Mouse (Mus musculus) kidney, embryonic 15.5 days (tissue): Measurements from ENCODE around the gene Paqr9. TPM values are rescaled to one million over a fixed set of nuclear protein-coding genes. Genes with fewer than 3 reads are reported as not detected.

ENCODE experiments used
- ATAC-seq: fragments of 200-750 bp; cut with Nextera tagmentation; replicated peaks from 2 replicates; pipeline ENCODE4 v1.8.0; 2017; ENCODE audit warnings: moderate TSS enrichment; ENCODE audit not compliant: low FRiP score
- H3K27ac ChIP-seq: fragments of 300-500 bp; sonication (generic); 2 replicates; pipeline ENCODE4 v1.5.1; 2015; ENCODE audit warnings: mild to moderate bottlenecking, inconsistent platforms
- H3K27me3 ChIP-seq: fragments of 300-500 bp; sonication (generic); 2 replicates; pipeline ENCODE4 v1.6.1; 2015; ENCODE audit warnings: inconsistent platforms
- H3K36me3 ChIP-seq: fragments of 300-500 bp; sonication (generic); 2 replicates; pipeline ENCODE4 v1.6.1; 2015; ENCODE audit warnings: inconsistent platforms
- H3K4me1 ChIP-seq: fragments of 300-500 bp; sonication (generic); 2 replicates; pipeline ENCODE4 v1.6.1; 2015; ENCODE audit warnings: inconsistent platforms
- H3K4me2 ChIP-seq: fragments of 300-500 bp; sonication (generic); 2 replicates; pipeline ENCODE4 v1.6.1; 2015; ENCODE audit warnings: moderate library complexity, mild to moderate bottlenecking, inconsistent platforms
- H3K4me3 ChIP-seq: fragments of 300-500 bp; sonication (generic); replicated peaks from 2 replicates; pipeline ENCODE4 v1.5.1; 2015; ENCODE audit warnings: mild to moderate bottlenecking, inconsistent platforms
- H3K9ac ChIP-seq: fragments of 300-500 bp; sonication (generic); 2 replicates; pipeline ENCODE4 v1.6.1; 2015; ENCODE audit warnings: mild to moderate bottlenecking, inconsistent platforms
- H3K9me3 ChIP-seq: fragments of 300-500 bp; sonication (generic); replicated peaks from 2 replicates; pipeline ENCODE4 v1.6.1; 2016; ENCODE audit warnings: inconsistent platforms
- WGBS: fragments of 180-500 bp; shearing (Covaris S2); methylation state at CpG from one replicate; pipeline ENCODE4 v1.1.7; 2015; ENCODE audit warnings: mixed read lengths; 5-methylcytosine and 5-hydroxymethylcytosine counted together
- polyA plus RNA-seq: library from polyadenylated mRNA; unstranded; fragments of >200 nt; fragmentation: Nextera tagmentation; extraction: Ambion mirVana; gene quantifications from 2 replicates; pipeline ENCODE4 v1.2.1, GENCODE M21; 2015

Paqr9 gene
- polyA plus RNA-seq, 1 experiment from 2014 or later = 1.1 TPM

DNA sequence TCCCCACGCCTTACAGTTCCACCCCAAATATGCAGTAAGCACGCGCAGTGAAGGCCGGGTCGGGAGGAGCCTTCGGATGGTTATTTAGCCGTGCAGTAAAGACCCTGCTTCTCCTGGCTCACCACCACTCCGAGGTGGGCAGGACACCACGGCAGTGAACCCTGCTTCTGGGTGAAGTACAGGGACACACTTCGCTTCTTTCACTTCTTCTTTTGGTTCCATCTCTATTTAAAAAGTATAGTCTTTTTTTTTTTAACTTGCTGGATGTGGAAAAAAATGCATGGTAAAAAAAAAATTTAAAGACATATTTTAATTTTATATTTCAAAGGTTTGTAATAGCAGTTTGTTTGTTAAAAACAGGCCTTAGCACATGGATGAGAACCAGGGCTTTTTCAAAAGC lies 6.9 kb downstream of the Paqr9 start:
- WGBS = 89% methylated on average over 10 of the region's 10 CpGs
- H3K9ac ChIP-seq = no peak overlapping the region
- no peak for ATAC-seq
- no peaks in the 10 kb centered on the region for H3K36me3 ChIP-seq
- peaks cover 51% of the 10 kb centered on the region for H3K27me3 ChIP-seq
- no peaks in the 10 kb centered on the region for H3K9me3 ChIP-seq
- no peak overlapping the region for H3K4me2 ChIP-seq
- no peak overlapping the region for H3K27ac ChIP-seq
- H3K4me3 ChIP-seq = no peak overlapping the region
- H3K4me1 ChIP-seq = no peaks in the 10 kb centered on the region

DNA sequence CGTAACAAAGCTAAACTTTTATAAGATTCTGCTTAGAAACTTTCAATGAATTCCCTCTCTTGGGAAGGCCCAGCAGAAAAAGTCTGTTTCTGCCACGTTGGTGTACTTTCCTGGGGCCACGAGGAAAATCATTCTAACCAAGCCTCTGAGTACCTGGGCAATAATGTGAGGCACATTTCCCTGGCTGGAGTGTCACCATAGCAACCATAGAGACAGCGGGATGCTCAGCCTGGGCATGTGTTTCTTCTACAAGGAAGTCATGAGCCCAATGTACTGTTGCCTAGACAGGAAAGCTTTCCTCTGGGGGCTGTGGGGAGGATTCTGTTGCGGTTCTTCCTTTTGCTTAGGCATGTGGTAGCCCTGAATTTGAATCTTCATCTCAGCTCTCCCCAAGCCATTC lies 7.5 kb downstream of the Paqr9 start:
- Histone ChIP-seq H3K9ac (no peak overlapping the region), H3K27ac (no peak overlapping the region), H3K9me3 (no peaks in the 10 kb centered on the region), H3K4me2 (no peak overlapping the region), H3K27me3 (peaks cover 46% of the 10 kb centered on the region), H3K4me3 (no peak overlapping the region), H3K4me1 (no peaks in the 10 kb centered on the region), H3K36me3 (no peaks in the 10 kb centered on the region)
- 67% methylated on average over 5 of the region's 5 CpGs for WGBS
- no peak for ATAC-seq

DNA sequence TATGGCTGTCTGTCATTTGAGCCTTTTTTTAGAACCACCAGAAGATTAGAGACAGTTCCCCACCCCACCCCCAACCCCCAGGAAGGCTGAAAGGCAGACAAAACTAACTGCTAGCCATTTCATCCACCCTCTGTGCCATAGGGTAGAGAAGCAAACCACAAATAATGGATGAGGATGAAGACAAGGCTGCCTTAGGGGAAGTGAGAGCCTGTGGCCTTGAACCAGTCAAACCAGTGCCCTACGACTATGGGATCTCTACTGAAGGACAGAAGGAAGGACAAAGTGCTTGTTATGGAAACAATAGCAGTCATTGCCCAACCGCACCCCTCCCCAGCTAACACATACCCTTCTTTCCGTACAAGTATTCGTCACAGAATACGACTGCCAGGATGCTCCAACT lies 9.8 kb downstream of the Paqr9 start:
- no peaks in the 10 kb centered on the region for H3K36me3 ChIP-seq
- no peak overlapping the region for H3K9ac ChIP-seq
- no peaks in the 10 kb centered on the region for H3K9me3 ChIP-seq
- H3K27me3 ChIP-seq = peaks cover 25% of the 10 kb centered on the region
- WGBS = 91% methylated on average over 5 of the region's 5 CpGs
- H3K4me3 ChIP-seq = no peak overlapping the region
- H3K4me2 ChIP-seq = no peak overlapping the region
- no peak for ATAC-seq
- H3K4me1 ChIP-seq = no peaks in the 10 kb centered on the region
- no peak overlapping the region for H3K27ac ChIP-seq

DNA sequence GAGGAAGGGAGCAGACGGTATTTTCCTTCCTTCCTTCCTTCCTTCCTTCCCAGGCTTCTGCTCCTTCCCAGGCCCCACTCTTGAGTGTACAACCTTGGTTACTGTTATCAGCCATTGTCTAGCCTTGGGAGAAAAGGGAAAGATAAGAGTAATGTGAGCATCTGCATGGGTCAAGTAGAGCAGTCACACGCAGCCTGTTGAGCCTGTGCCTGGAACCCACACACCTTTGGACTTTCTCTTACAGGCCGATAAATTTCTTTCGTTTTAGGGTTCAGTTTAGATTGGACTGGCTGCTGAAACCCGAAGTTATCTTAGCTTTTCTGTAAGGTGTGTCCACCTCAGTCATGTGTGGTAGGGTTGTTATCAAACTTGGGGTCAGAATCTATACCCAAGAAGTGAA lies 10.5 kb downstream of the Paqr9 start:
- peaks cover 19% of the 10 kb centered on the region for H3K27me3 ChIP-seq
- no peak for ATAC-seq
- no peak overlapping the region for H3K27ac ChIP-seq
- H3K36me3 ChIP-seq = no peaks in the 10 kb centered on the region
- 89% methylated on average over 5 of the region's 5 CpGs for WGBS
- no peaks in the 10 kb centered on the region for H3K9me3 ChIP-seq
- H3K4me3 ChIP-seq = no peak overlapping the region
- no peaks in the 10 kb centered on the region for H3K4me1 ChIP-seq
- no peak overlapping the region for H3K4me2 ChIP-seq
- H3K9ac ChIP-seq = no peak overlapping the region

DNA sequence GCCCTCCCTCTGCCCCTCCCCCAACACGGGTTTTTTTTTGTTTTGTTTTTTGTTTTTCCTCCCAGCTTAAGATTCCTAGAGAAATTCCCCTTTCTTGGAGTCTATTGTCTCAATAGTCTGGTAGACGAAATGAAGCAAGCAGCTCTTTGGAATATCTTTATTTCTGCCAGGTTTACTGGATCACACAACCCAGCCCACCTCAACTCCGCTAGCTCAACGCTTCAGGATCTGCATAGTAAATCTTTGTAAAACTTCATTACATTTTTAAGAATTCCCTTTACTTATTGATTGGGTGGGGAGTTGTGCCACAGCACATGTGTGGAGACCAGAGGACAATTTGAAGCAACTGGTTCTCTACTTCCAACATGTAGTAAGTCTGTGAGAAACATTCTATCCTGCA lies 11.1 kb downstream of the Paqr9 start:
- Histone ChIP-seq H3K4me1 (no peaks in the 10 kb centered on the region), H3K27ac (no peak overlapping the region), H3K4me2 (no peak overlapping the region), H3K27me3 (peaks cover 13% of the 10 kb centered on the region), H3K9me3 (no peaks in the 10 kb centered on the region), H3K36me3 (no peaks in the 10 kb centered on the region), H3K9ac (no peak overlapping the region), H3K4me3 (no peak overlapping the region)
- 90% methylated on average over 4 of the region's 4 CpGs for WGBS
- no peak for ATAC-seq

DNA sequence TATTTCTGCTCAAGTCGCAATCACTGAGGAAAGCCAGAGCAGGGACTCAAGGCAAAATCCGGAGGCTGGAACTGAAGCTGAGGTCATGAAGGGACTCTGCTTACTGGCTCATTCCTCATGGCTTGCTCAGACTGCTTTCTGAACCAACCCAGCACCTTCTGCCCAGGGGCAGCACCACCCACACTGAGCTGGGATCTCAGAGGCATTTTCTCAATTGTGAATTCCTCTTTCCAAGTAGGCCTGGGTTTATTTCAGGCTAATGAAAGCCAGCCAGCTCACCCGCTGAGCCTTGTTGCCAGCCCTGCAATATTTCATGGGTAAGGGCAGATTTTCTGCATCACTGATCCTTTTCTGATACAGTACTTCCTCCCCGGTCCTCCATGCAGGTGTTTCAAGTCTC lies 12.0 kb downstream of the Paqr9 start:
- WGBS = 85% methylated on average over 4 of the region's 4 CpGs
- Histone ChIP-seq H3K4me2 (no peak overlapping the region), H3K27ac (no peak overlapping the region), H3K27me3 (0 out of 2 replicates have a peak, but pooled peaks cover 8% of the 10 kb centered on the region), H3K9ac (no peak overlapping the region), H3K4me1 (no peaks in the 10 kb centered on the region), H3K36me3 (no peaks in the 10 kb centered on the region), H3K4me3 (no peak overlapping the region), H3K9me3 (no peaks in the 10 kb centered on the region)
- ATAC-seq = no peak

DNA sequence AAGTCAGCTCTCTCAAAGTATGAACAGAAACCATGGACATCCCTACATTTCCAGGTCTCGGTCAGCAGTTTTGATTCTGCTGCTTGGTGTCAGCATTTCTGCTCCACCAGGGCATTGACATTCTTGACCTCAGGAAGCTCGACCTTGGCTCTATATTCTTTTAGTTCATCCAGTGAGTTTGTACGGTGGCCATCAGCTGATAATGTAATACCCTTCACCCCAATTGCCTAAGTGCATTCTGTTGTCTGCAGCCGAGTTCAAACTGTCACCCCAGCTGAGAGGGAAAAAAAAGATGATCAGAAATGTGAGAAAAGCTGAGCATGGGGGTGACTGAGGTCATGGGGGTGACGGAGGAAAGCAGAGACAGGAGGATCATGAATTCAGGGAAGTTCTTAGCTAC lies 13.1 kb downstream of the Paqr9 start:
- WGBS = 68% methylated on average over 5 of the region's 5 CpGs
- 0 out of 2 replicates have a peak, but pooled peaks cover under 1% of the 10 kb centered on the region for H3K27me3 ChIP-seq
- no peak for ATAC-seq
- no peak overlapping the region for H3K4me3 ChIP-seq
- H3K9ac ChIP-seq = no peak overlapping the region
- H3K27ac ChIP-seq = no peak overlapping the region
- H3K4me1 ChIP-seq = no peaks in the 10 kb centered on the region
- H3K9me3 ChIP-seq = no peaks in the 10 kb centered on the region
- no peak overlapping the region for H3K4me2 ChIP-seq
- H3K36me3 ChIP-seq = no peaks in the 10 kb centered on the region

DNA sequence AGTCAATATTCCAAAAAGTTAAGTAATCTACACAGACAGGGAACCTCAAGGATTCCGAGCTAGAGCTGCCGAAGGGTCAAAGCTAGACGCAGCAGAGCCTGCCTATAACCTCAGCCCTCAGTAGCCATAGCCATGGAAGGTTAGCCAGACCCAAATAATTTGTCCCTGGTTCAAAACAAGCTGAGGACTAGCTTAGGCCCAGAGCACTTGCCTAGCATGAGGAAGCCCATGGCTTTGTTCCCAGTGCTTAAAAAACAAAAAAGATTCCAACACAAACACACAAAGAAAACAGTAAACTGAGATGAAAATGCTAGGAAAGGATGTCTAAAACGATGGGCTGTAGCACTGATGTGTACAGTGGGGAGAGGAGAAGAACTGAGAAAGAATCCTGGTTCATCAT lies 14.7 kb downstream of the Paqr9 start:
- Histone ChIP-seq H3K4me3 (no peak overlapping the region), H3K4me1 (no peaks in the 10 kb centered on the region), H3K36me3 (no peaks in the 10 kb centered on the region), H3K9ac (no peak overlapping the region), H3K9me3 (no peaks in the 10 kb centered on the region), H3K27me3 (peaks cover 4% of the 10 kb centered on the region; the same call in 1 of the 2 replicates), H3K27ac (no peak overlapping the region), H3K4me2 (no peak overlapping the region)
- ATAC-seq = no peak
- WGBS = 79% methylated on average over 4 of the region's 4 CpGs

DNA sequence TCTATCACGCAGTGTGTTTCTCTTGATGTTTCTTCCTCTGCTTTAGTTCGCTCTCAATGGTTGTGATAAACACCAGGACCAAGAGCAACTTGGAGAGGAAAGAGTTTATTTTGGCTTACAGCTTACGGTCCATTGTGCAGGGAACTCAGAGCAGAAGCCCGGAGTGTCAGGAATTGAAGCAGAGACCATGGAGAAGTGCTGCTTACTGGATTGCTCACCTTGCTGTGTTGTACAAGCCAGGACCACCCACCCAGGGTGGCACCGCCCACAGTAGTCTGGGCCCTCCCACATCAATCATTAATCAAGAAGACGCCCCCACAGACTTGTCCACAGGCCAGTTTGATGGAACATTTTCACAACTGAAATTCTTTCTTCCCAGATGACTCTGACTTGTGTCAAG lies 18.0 kb downstream of the Paqr9 start:
- Histone ChIP-seq H3K9me3 (no peaks in the 10 kb centered on the region), H3K4me3 (no peak overlapping the region), H3K4me2 (no peak overlapping the region), H3K4me1 (peaks cover 4% of the 10 kb centered on the region; the same call in 1 of the 2 replicates), H3K9ac (no peak overlapping the region), H3K36me3 (no peaks in the 10 kb centered on the region), H3K27me3 (peaks cover 30% of the 10 kb centered on the region), H3K27ac (no peak overlapping the region)
- ATAC-seq = no peak
- WGBS = 85% methylated on average over 6 of the region's 6 CpGs

DNA sequence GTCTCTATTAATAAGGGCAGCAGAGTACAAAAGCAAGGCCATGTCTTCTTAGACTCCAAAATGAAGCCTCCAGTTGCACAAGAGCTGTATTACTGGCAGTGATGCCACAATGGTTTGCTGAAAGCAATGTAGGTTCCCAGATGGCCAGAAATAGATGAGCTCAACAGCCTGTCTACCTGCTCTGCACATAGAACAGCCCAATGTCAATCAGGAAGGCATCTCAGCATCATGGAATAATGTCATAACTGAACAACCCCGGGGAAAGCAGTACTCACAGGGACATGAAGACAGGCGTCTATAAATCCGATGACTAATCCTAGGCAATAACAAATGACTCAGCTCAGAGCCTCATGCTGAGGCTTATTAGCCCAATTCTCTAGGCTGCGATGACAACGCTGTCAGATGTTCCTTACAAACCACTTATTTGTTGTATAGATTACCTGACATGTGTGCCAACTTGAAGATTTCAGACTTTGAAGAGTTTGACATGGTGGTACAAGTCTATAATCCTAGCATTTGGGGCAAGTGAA lies 19.0 kb downstream of the Paqr9 start:
- ATAC-seq = no peak
- H3K4me2 ChIP-seq = no peak overlapping the region

DNA sequence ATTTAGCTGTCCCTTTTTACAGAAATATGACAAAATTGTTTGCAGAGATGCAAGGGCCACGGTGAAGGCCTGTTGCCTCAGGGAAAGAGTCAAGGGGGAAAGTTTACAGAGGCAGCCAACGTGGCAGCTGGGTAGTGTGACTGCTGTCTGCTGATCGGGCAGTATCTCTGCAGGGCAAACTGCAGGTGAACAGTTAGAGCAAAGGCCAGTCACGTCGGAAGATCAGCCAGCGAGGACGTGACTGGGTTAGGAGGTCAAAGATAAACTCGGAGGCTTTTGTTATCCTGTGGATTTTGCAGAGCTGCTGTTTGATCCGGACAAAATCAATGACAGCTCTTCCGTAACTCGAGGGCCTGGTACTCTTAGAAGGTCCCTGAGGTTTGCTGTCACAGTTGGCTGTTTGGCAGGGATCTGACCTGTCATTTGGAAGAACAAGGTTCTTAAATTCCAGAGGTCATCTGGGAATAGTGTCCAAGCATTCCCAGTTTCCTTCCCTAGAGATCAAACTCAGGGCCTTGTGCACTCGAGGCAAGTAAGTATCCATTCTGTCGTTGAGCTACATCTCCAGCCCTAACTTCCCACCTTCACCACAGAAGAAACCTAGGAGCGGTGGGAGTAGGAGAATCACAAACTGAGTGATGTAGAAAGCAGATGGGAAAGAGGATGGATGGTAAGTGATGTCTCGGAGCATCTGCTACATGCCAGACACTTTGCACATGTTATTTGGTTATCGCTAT lies 21.7 kb downstream of the Paqr9 start:
- H3K27me3 ChIP-seq = peaks cover 41% of the 10 kb centered on the region
- 56% methylated on average over 16 of the region's 16 CpGs for WGBS
- no peak overlapping the region for H3K4me2 ChIP-seq
- no peaks in the 10 kb centered on the region for H3K9me3 ChIP-seq
- ATAC-seq = no peak
- no peak overlapping the region for H3K4me3 ChIP-seq
- no peak overlapping the region for H3K27ac ChIP-seq
- no peaks in the 10 kb centered on the region for H3K36me3 ChIP-seq
- H3K4me1 ChIP-seq = peaks cover 4% of the 10 kb centered on the region; the same call in 1 of the 2 replicates
- no peak overlapping the region for H3K9ac ChIP-seq

More for the DNA sequence above, 19.0 kb downstream of the Paqr9 start:
- 89% methylated on average over 5 of the region's 5 CpGs for whole genome bisulfite sequencing
- Histone ChIP-seq H3K27me3 (peaks cover 36% of the 10 kb centered on the region), H3K4me3 (no peak overlapping the region), H3K27ac (no peak overlapping the region), H3K4me1 (peaks cover 4% of the 10 kb centered on the region; the same call in 1 of the 2 replicates), H3K9me3 (no peaks in the 10 kb centered on the region), H3K36me3 (no peaks in the 10 kb centered on the region), H3K9ac (no peak overlapping the region)

DNA sequence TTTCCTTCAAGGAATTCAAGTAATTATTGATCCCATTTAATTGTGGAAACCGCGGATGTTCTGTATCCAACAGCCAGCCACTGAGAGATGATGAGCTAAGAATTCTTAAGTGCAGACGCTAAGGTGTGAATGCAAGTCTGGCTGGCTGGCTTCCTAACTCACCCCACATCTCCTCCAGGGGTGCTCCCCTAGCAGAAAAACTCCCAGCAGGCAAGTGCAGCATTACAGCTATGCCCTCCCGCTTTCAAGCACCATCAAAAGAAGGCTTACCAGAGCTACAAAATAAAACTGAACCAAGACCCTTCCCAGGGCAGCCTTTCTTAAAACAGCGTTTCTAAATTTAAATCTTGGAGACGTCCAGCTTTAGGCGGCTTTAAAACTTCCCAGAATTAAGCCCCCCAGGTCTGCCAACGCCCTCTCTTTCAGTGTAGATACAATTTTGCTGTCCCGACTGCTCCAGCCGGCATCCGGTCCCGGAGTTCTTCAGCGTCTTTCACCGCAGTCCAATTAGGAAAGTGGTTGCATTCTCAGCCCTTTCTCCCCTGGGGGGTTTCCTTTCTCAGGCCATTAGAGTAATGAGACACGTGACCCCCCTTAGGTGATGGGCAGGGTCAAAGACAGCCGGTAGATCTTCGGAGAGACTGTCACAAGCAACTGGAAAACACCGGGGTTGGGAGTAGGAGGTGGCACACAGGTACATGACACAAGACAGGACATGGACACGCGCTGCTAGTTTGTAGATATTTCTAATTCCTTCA lies 22.5 kb downstream of the Paqr9 start:
- H3K36me3 ChIP-seq = no peaks in the 10 kb centered on the region
- no peak for ATAC-seq
- peaks cover 4% of the 10 kb centered on the region; the same call in 1 of the 2 replicates for H3K4me1 ChIP-seq
- H3K4me3 ChIP-seq = peak overlapping the region; percentile 29
- peak overlapping the region; percentile 52 for H3K4me2 ChIP-seq
- H3K9me3 ChIP-seq = no peaks in the 10 kb centered on the region
- WGBS = 9% methylated on average over 20 of the region's 20 CpGs
- no peak overlapping the region for H3K9ac ChIP-seq
- H3K27ac ChIP-seq = no peak overlapping the region
- peaks cover 41% of the 10 kb centered on the region for H3K27me3 ChIP-seq
